Mouse (Mus musculus) lung, postnatal 0 days (tissue): ENCODE data around the gene Bag6.

Experiments used
- CTCF ChIP-seq: IDR thresholded peaks from 2 replicates; pipeline ENCODE4 v1.5.1; 2016; ENCODE audit warnings: antibody characterized with exemption, mild to moderate bottlenecking
- EP300 ChIP-seq: IDR thresholded peaks from 2 replicates; pipeline ENCODE4 v1.6.1; 2016; ENCODE audit warnings: antibody characterized with exemption, mild to moderate bottlenecking, control low read depth

- TF ChIP-seq CTCF (no peak), EP300 (no peak)
Observed at GRCm38 (mm10) chr17:35146139-35146538, 11.2 kb downstream of the Bag6 start.
